Mouse (Mus musculus): Measurements from ENCODE around the gene Rad23a.

GRCm38 (mm10) chr8:84840248-84840999 is at the start of gene Rad23a:
- TF ChIP-seq CTCF (IDR thresholded peaks at IDR 0.05; ENCODE audit: insufficient read depth, low read depth, low read length) (no peak), POLR2A (IDR thresholded peaks at IDR 0.05; ENCODE audit: insufficient read depth, low read depth, low read length) (peak; percentile 43; the same call in 1 of the 2 replicates)
